Mouse (Mus musculus) intestine, embryonic 15.5 days (tissue): ENCODE measurements around the gene Klk1. TPM values are rescaled to one million over a fixed set of nuclear protein-coding genes. Genes with fewer than 3 reads are reported as not detected.
"Not testable (repeated sequence)": the region's sequence is repeated elsewhere in the genome, so short reads cannot be mapped to it uniquely, and the experiment has no call there.

ENCODE experiments used
- ATAC-seq: fragments of 200-750 bp; cut with Nextera tagmentation; 2 replicates; pipeline ENCODE4 v1.8.0; 2017; ENCODE audit warnings: moderate TSS enrichment, moderate library complexity
- H3K27ac ChIP-seq: fragments of 300-500 bp; sonication (generic); 2 replicates; pipeline ENCODE4 v1.5.1; 2015; ENCODE audit warnings: mild to moderate bottlenecking, inconsistent platforms
- H3K27me3 ChIP-seq: fragments of 300-500 bp; sonication (generic); replicated peaks from 2 replicates; pipeline ENCODE4 v1.6.1; 2015; ENCODE audit warnings: inconsistent platforms
- H3K36me3 ChIP-seq: fragments of 300-500 bp; sonication (generic); 2 replicates; pipeline ENCODE4 v1.6.1; 2015; ENCODE audit warnings: inconsistent platforms
- H3K4me1 ChIP-seq: fragments of 300-500 bp; sonication (generic); replicated peaks from 2 replicates; pipeline ENCODE4 v1.6.1; 2015; ENCODE audit warnings: inconsistent platforms
- H3K4me2 ChIP-seq: fragments of 300-500 bp; sonication (generic); replicated peaks from 2 replicates; pipeline ENCODE4 v1.6.1; 2015; ENCODE audit warnings: mild to moderate bottlenecking, inconsistent platforms
- H3K4me3 ChIP-seq: fragments of 300-500 bp; sonication (generic); replicated peaks from 2 replicates; pipeline ENCODE4 v1.5.1; 2015; ENCODE audit warnings: inconsistent platforms
- H3K9ac ChIP-seq: fragments of 300-500 bp; sonication (generic); 2 replicates; pipeline ENCODE4 v1.6.1; 2015; ENCODE audit warnings: inconsistent platforms
- H3K9me3 ChIP-seq: fragments of 300-500 bp; sonication (generic); 2 replicates; pipeline ENCODE4 v1.6.1; 2016; ENCODE audit warnings: inconsistent platforms
- WGBS: fragments of 180-500 bp; shearing (Covaris S2); methylation state at CpG from one replicate; pipeline ENCODE4 v1.1.7; 2015; 5-methylcytosine and 5-hydroxymethylcytosine counted together
- polyA plus RNA-seq: library from polyadenylated mRNA; unstranded; fragments of >200 nt; fragmentation: Nextera tagmentation; extraction: Ambion mirVana; gene quantifications from 2 replicates; pipeline ENCODE4 v1.2.1, GENCODE M21; 2015

Klk1 gene
- 13.1 and 30.8 TPM in 2 replicates for polyA plus RNA-seq

- Histone ChIP-seq H3K4me2 (no peak within 1 kb of the TSS), H3K36me3 (no peaks in the 10 kb centered on the region), H3K4me3 (no peak within 1 kb of the TSS), H3K9ac (no peak within 1 kb of the TSS), H3K9me3 (no peaks in the 10 kb centered on the region), H3K4me1 (no peaks in the 10 kb centered on the region), H3K27me3 (no peaks in the 10 kb centered on the region), H3K27ac (no peak within 1 kb of the TSS)
- 29% methylated on average over 1 of the region's 1 CpGs for WGBS
- ATAC-seq = peak; percentile 54
Measured at GRCm38 (mm10) chr7:44225076-44225475, at the start of gene Klk1. Gene Klk1, plus strand, starts transcription at chr7:44225360.

GRCm38 (mm10) chr7:44179299-44180045 is 45.7 kb upstream of the Klk1 start:
- Histone ChIP-seq H3K4me1 (no peaks in the 10 kb centered on the region), H3K27ac (no peak overlapping the region), H3K36me3 (no peaks in the 10 kb centered on the region), H3K9me3 (no peaks in the 10 kb centered on the region), H3K27me3 (no peaks in the 10 kb centered on the region), H3K4me2 (no peak overlapping the region), H3K4me3 (no peak overlapping the region), H3K9ac (no peak overlapping the region)
- 56% methylated on average over 9 of the region's 9 CpGs for WGBS
- ATAC-seq = peak; percentile 74

DNA sequence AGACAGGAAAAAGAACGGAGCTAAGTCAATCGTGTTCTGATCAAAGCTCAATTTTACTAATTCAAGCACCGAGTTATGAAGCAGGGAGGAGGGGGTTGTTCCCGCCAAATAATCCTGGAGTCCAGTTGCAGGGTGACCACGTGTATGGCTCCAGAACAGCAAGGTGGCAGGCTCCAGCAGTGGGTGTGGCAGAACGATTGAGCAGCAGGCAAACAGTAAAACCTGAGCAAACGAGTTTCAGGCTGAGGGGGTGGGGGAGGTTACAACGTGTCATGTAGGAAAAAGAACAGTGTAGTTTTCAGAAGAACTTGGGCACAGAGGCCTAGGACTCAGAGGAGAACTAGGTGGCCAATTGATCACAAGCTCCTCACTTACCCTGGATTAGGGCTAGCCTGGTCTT is 38.6 kb upstream of the Klk1 start:
- not testable (repeated sequence) for H3K4me2 ChIP-seq, H3K4me3 ChIP-seq, H3K36me3 ChIP-seq, H3K27me3 ChIP-seq, H3K4me1 ChIP-seq, H3K9me3 ChIP-seq, H3K9ac ChIP-seq, H3K27ac ChIP-seq
- peak; percentile 58; the same call in 1 of the 2 replicates for ATAC-seq
- 54% methylated on average over 8 of the region's 8 CpGs for WGBS

GRCm38 (mm10) chr7:44187936-44188335 is 37.2 kb upstream of the Klk1 start, which contains the start of gene Klk1b24:
Gene Klk1b24, plus strand, starts transcription at chr7:44188236.
- H3K4me2 ChIP-seq, H3K27ac ChIP-seq, H3K9me3 ChIP-seq, ATAC-seq, H3K27me3 ChIP-seq, H3K9ac ChIP-seq, H3K4me3 ChIP-seq, H3K36me3 ChIP-seq, H3K4me1 ChIP-seq: not testable (repeated sequence)

DNA sequence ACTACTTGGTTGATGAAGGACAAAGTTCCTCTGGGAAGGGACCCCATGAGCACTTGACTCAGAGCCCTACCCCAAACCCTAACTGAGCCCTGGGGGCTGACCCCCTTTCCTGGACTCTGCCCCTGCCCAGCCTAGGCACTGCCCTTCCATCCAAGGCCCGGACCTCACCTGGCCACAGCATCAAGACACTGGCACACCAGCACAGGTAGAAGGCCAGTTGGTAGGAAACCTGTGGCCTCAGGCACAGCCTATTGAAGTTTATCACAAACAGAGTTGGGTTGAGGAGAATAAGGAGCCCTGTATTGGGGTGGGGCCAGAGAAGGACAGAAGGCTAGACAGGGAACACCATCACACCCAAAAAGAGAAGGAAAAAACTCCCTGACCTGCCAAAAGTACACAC is 31.7 kb upstream of the Klk1 start:
- H3K4me2 ChIP-seq, H3K4me3 ChIP-seq, H3K9me3 ChIP-seq, ATAC-seq, H3K36me3 ChIP-seq, H3K27me3 ChIP-seq, H3K4me1 ChIP-seq, H3K27ac ChIP-seq, H3K9ac ChIP-seq: not testable (repeated sequence)
- 95% methylated on average over 1 of the region's 1 CpGs for WGBS

- no peaks in the 10 kb centered on the region for H3K4me1 ChIP-seq
- ATAC-seq = no peak
- H3K27me3 ChIP-seq = no peaks in the 10 kb centered on the region
- no peak within 1 kb of the TSS for H3K4me3 ChIP-seq
- WGBS = 62% methylated on average over 3 of the region's 3 CpGs
- H3K9me3 ChIP-seq = no peaks in the 10 kb centered on the region
- H3K36me3 ChIP-seq = no peaks in the 10 kb centered on the region
- H3K27ac ChIP-seq = no peak within 1 kb of the TSS
- no peak within 1 kb of the TSS for H3K9ac ChIP-seq
- no peak within 1 kb of the TSS for H3K4me2 ChIP-seq
Measured at GRCm38 (mm10) chr7:44197891-44198290, 27.3 kb upstream of the Klk1 start, which contains the start of gene Klk1b3. Gene Klk1b3, plus strand, starts transcription at chr7:44198191.

GRCm38 (mm10) chr7:44207135-44207534 is 18.0 kb upstream of the Klk1 start, which contains the start of gene Klk1b4:
Gene Klk1b4, plus strand, starts transcription at chr7:44207435.
- H3K27ac ChIP-seq, H3K36me3 ChIP-seq, ATAC-seq, H3K4me1 ChIP-seq, H3K9me3 ChIP-seq, H3K4me3 ChIP-seq, H3K9ac ChIP-seq, H3K4me2 ChIP-seq, H3K27me3 ChIP-seq: not testable (repeated sequence)
- WGBS = 43% methylated on average over 3 of the region's 3 CpGs

DNA sequence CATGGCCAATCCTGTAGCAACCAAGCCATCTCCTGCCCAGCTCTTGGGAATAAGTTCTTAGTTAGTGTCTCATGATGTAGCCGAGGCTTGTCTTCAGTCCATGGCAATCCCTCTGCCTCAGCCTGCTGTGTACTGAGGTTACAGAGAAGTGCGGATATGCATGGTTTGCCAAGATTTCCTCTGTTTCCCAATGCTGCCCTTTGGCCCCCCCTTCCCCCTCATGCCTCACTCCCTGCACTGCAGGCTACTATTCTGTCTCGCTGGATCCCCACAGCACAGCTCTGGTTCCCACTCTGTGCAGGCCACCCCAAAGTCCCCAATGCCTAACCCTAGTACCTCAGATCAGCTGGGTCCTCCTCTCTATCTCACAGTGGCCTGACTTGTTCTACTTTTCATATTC is 16.9 kb upstream of the Klk1 start:
- Histone ChIP-seq H3K9me3 (no peaks in the 10 kb centered on the region), H3K27ac (no peak overlapping the region), H3K27me3 (no peaks in the 10 kb centered on the region), H3K4me1 (no peaks in the 10 kb centered on the region), H3K9ac (no peak overlapping the region), H3K4me3 (no peak overlapping the region), H3K4me2 (no peak overlapping the region), H3K36me3 (no peaks in the 10 kb centered on the region)
- WGBS = 85% methylated on average over 3 of the region's 3 CpGs
- ATAC-seq = no peak

GRCm38 (mm10) chr7:44215645-44216044 is 9.5 kb upstream of the Klk1 start, which contains the start of gene Klk1b5:
Gene Klk1b5, plus strand, starts transcription at chr7:44215945.
- H3K4me1 ChIP-seq = no peaks in the 10 kb centered on the region
- no peaks in the 10 kb centered on the region for H3K36me3 ChIP-seq
- H3K4me2 ChIP-seq = no peak within 1 kb of the TSS
- no peak for ATAC-seq
- 74% methylated on average over 1 of the region's 1 CpGs for WGBS
- H3K9me3 ChIP-seq = no peaks in the 10 kb centered on the region
- H3K4me3 ChIP-seq = no peak within 1 kb of the TSS
- H3K9ac ChIP-seq = no peak within 1 kb of the TSS
- no peaks in the 10 kb centered on the region for H3K27me3 ChIP-seq
- H3K27ac ChIP-seq = no peak within 1 kb of the TSS

GRCm38 (mm10) chr7:44221601-44222000 is 3.6 kb upstream of the Klk1 start:
- H3K4me3 ChIP-seq, H3K4me1 ChIP-seq, H3K9ac ChIP-seq, H3K9me3 ChIP-seq, H3K27ac ChIP-seq, H3K36me3 ChIP-seq, H3K27me3 ChIP-seq, H3K4me2 ChIP-seq: not testable (repeated sequence)
- peak; percentile 71 for ATAC-seq
- WGBS = 71% methylated on average over 10 of the region's 10 CpGs

- H3K4me3 ChIP-seq, H3K27ac ChIP-seq, H3K4me2 ChIP-seq, H3K9ac ChIP-seq, H3K9me3 ChIP-seq, H3K27me3 ChIP-seq, H3K4me1 ChIP-seq, H3K36me3 ChIP-seq, ATAC-seq: not testable (repeated sequence)
- 67% methylated on average over 6 of the region's 6 CpGs for whole genome bisulfite sequencing
Measured at GRCm38 (mm10) chr7:44222335-44222734, 2.8 kb upstream of the Klk1 start.

GRCm38 (mm10) chr7:44235909-44236308 is 10.7 kb downstream of the Klk1 start, which contains the start of gene Gm36864:
Gene Gm36864, plus strand, starts transcription at chr7:44236177.
- no peak for ATAC-seq
- Histone ChIP-seq H3K27me3 (no peaks in the 10 kb centered on the region), H3K27ac (no peak within 1 kb of the TSS), H3K36me3 (no peaks in the 10 kb centered on the region), H3K9ac (no peak within 1 kb of the TSS), H3K4me1 (no peaks in the 10 kb centered on the region), H3K4me2 (no peak within 1 kb of the TSS), H3K4me3 (no peak within 1 kb of the TSS), H3K9me3 (no peaks in the 10 kb centered on the region)
- WGBS = 81% methylated on average over 3 of the region's 3 CpGs

DNA sequence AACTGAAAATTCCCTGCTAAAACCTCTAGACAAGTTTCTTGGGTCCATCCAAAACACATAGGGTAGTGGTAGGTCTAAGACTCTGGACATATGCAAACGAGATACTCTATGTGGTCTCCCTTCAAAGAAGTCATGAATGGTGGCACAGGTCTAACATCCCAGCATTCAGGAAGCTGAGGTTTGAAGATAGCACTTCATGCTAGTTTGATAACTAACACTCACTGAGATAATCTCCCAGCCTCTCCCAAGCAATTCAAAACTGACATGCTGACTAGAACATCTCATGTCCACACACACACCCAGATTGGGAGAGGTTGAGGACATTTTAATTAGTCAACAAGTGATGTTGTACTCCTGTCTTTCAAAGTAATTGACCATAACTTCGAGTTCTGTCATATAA is 14.8 kb downstream of the Klk1 start:
- ATAC-seq = no peak
- no peaks in the 10 kb centered on the region for H3K27me3 ChIP-seq

More for the DNA sequence above, 14.8 kb downstream of the Klk1 start:
- 55% methylated on average over 2 of the region's 2 CpGs for WGBS
- Histone ChIP-seq H3K4me2 (no peak overlapping the region), H3K9ac (no peak overlapping the region), H3K9me3 (no peaks in the 10 kb centered on the region), H3K36me3 (no peaks in the 10 kb centered on the region), H3K4me3 (no peak overlapping the region), H3K4me1 (no peaks in the 10 kb centered on the region), H3K27ac (no peak overlapping the region)
